Mouse (Mus musculus) spleen, adult 12 weeks (tissue): ENCODE results near the gene Rab31.
"Not testable (repeated sequence)": the region's sequence is repeated elsewhere in the genome, so short reads cannot be mapped to it uniquely, and the experiment has no call there.

Experiments used
- DNase-seq: peaks from one replicate; pipeline ENCODE4 v3.0.0; 2022; ENCODE audit warnings: low spot score

Rab31 gene

DNA sequence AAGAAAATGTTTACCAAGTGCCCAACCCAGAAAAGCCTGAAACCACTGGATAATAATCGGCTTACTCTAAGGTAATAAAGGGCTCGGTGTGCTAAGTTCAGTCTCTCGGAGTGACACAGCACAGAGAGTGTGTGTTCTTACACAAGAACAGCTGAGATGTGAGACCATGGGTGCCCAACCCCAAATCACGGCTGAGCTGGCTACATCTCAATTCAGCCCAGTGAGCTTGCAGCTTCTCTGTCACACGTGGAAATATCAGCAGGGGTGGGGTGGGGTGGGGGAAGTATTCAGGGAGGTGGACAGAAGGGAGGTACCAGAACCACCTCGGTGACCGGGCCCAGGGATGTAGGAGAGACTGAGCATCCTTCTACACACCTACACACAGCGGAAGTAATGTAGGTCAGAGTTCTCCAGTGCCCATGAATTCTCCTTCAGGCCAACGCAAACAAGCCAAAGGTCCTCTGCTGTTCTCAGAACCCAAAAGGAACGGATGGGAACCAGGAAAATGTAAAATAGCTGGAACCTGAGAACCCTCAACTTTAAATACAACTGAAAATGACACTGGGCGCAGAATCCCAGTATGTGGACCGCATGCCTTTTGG is 106.7 kb downstream of the Rab31 start:
- no peak for DNase-seq

DNA sequence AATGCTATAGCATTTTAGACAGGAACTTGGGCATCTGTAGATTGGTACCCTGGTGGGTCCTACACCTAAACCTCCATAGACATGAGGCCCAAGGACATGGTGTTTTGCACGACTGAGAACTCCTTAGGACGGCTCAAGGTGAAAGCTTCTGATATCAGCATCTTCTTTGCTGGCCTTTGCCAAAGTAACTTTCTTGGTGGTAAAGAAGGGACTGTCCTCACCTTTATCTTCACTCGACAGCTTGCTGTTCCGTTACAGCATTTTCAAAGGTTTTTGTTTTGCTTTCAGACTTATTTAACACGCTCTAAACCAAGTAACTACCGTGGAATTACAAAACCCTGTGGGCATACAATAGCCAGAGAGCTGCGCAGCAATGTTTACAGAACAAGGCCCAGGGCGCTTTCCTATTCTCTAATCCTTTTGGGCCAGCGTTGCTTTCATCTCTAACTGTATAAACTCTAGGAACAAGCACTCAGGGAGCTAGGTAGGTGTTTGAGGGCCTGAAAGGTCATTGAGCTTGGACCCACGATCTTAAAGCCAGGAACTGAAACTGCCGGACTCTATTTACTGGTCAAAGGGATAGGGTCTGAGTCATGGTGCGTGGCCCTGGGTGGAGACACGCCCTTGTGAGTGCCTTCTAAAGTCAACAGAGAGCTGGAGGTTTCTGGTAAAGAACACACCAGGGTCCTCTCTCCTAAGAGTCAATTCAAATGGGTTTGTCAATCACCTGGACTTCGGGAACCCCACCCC is 109.0 kb downstream of the Rab31 start:
- DNase-seq: peak; percentile 30

DNA sequence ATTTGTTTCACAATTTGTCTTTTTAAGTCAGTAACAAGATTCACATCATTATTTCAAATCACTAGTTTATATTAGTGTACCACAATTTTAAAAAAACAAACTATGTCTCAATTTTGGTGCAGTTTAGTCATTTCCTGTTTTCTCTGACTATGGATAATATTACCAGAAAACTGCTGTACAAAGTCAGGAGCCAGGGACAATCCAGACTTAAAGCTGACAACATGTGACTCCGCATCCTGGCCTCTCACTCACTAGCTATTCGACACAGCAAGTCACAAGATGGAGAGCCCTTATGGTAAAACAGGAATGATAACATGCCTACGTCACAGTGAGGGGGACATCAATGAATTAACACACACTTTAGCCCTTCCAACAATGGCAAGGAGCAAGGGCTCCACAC is 109.9 kb downstream of the Rab31 start:
- no peak for DNase-seq

DNA sequence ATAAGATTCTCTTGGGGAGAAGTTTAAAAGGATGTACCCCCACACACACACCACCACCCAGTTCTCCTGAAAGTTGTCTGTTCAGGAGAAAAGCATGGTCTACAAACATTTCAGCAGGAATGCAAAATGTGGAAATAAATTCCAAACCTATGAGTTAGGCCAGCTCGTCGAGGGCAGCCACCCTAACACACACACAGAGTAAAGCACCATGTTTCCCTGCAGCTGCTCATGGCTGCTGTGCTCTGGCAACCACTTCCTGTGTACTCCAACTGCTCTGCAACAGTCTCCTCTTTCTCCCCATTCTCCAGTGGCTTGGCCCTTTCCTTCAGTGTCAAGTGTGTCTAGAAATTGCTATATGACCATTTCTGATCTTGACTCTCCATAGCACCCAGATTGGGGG is 114.1 kb downstream of the Rab31 start:
- DNase-seq: no peak

DNA sequence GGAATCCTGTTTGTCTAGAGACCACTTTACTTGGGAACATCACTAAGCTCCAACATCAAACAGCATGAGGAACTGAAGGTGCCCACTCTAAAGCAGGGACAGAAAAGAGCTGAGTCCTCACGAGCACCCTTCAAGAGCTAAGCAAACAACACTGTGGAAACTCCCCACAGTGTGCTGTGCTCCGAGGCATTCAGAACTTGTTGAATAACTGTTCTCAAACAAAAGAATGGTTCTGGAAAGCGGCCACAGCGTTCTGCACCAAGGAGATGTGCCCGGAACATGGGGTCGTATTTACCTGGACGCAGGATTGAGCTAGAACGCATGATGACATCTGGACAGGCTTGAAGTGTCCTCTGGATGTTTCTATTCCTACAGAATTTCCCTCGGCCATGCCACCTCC is 114.6 kb downstream of the Rab31 start:
- DNase-seq: no peak

DNA sequence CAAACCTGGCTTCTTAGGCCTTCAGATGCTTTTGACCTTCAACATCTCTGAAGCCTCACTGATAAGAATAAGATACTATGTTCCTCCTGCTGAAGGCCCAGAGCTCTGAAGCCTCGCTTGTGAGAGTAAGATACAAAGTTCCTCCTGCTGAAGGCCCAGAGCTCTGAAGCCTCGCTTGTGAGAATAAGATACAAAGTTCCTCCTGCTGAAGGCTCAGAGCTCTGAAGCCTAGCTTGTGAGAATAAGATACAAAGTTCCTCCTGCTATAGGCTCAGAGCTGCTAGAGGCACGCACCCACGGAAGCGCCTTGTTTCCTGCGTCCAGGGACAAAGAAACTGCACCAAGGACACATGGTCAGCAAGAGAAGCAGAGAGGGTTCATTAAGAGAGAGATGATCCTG is 115.8 kb downstream of the Rab31 start:
- no peak for DNase-seq

DNA sequence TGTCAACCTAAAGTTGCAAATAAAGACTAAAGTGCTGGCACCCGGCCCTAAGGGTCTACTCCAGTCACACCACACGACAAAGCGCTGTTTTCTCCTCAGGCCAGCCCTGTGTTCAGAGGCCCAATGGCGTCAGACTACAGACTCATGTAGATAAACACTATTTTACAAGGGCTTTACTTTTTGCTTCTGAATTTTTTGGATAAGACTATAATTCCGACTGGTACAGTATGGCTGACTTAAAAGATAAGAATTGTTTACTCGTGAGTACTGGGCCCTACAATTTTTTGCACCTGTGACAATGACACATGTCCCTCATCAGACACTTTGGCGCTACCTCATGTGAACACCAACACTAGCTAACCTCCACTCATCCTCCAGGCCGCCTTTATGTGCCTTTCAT is 116.5 kb downstream of the Rab31 start:
- DNase-seq: no peak

DNA sequence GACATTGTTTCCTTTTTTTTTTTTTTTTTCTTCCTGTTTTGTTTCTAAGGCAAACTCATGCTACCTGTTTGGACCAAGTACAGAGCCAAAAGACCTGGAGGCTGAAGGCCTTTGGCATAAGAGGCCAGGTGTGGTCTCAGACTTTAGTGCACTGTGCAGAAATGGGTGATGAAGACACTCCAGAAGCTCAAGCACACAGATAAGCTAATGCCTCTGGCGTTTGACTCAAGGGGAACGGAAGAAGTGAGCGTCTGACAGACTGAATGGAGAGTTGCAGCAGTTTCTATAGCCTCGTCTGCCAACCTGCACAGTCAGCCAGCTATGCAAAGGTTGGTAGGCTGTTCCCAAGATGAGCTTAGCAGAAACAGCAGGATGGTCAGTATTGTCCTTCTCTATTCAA is 116.9 kb downstream of the Rab31 start:
- no peak for DNase-seq

DNA sequence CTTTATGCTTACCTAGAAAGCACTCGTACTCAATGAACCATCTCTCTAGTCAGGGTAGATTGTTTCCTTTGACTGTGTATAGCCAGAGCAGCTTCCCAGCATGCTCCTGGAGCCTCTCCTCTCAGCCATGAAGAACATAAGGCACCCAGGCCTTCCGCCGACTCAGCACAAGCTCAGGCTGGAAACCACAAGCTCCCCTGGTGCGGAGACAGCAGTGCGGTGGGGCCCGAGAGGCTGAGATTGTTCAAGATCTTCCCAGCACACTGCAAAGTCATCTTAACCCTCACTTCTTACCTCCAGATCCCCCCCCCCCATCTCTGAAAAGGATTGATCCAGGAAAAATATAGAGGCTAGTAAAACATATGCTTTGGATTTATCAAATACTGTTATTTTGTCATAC is 122.0 kb downstream of the Rab31 start:
- DNase-seq: no peak

DNA sequence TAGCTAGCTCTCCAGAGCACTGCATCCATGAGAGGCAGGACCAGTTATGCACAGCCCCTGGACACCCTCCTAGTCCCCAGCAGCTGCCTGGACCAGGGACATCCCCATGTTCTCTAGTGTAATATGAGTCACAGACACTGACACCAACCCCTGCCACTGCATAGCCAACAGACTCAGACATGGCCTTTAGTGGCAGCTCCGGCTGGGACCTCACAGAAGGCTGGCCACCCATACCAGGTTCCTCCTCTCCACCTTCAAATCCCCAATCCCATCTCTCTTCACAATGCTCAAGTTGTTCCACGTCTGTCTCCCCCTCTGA is 123.4 kb downstream of the Rab31 start:
- no peak for DNase-seq

DNA sequence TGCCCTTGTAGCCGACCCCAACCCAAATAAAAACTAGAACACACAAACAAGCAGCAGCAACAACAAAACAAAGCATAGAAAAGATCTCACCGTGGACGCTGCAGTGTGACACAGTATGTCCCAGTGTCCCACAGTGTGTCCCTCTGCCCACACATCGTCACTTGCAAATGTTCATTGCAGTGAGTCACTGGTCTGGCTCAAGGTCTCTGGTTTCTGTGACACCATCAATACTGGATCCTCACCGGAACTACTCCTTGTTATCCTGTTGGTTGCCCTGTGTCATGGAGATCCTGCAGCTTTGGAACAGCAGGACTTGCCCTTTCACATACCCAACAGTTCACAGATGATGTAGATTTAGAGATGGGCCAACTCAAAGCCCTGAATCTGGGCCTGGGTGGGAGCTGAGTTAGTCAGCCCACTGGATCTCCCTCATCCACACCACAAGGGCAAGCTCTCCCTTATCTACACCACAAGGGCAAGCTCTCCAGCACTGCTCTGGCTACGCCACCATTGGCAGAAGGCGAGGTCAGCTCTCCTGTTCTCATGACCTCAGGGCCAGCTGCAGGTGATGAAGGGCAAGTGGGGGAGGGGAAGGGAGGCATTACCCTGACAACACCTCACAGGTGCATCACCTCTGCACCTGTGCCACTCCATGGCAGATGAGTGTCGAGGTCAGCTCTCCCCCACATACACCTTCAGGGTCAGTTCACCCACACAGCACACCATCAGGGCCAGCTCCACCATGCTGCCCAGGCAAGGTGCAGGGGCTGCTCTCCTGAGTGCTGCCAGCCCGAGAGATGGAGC is 124.0 kb downstream of the Rab31 start:
- DNase-seq: no peak

DNA sequence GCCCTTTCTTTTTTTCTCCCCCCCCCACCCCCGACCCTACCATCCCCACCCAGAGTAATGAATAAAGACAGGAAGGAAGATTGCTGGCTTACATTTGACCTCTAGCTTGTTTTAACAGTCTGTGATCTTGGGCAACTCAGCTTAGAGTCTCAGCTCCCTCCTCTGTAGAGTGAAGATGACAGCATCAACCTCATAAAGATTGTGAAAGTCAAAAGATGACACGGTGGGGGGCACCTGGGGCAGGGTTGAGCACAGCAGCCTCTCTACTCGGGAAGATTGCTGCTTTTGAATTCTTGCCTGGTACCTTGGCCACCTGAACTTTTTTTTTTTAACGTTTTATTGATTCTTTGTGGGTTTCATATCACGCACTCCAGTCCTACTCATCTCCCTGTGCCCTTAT is 124.6 kb downstream of the Rab31 start:
- no peak for DNase-seq

DNA sequence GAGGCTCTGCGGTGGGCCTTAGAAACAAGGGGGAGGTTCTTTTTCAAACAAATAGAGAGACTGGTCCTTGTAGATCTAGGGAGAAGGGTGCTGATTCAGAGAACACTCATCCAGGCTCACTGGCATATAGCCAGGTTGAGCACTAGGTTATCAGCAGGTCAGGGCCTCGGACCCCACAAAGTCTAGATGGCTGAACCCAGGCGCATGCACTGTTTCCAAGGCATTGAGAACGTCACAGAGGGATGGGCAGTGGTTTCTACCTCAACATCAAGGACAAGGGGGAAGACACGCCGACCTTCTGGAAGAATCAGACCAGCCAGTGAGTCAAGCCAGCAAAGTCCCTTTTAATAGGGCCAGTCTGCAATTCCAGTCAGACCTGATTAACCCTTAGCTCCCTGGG is 125.3 kb downstream of the Rab31 start:
- no peak for DNase-seq

DNA sequence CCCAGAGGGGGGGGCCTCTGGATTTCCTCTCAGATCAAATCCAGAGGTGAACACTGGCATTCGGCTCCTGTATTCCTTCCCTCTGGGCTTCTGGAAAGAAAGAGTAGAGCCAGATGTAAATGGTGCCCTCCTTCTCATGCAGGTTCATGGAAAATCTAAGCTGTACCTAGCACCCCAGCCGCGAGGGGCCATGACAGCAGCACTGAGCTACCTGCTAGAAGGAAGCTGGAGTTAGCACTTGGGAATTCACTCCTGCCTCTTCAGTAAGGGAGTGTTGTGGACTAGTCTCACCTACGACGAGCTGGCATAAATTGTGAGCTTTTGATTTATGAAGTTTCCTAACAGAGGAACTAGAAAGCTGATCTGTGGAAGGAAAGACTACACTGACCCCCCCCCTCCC is 129.0 kb downstream of the Rab31 start:
- no peak for DNase-seq

DNA sequence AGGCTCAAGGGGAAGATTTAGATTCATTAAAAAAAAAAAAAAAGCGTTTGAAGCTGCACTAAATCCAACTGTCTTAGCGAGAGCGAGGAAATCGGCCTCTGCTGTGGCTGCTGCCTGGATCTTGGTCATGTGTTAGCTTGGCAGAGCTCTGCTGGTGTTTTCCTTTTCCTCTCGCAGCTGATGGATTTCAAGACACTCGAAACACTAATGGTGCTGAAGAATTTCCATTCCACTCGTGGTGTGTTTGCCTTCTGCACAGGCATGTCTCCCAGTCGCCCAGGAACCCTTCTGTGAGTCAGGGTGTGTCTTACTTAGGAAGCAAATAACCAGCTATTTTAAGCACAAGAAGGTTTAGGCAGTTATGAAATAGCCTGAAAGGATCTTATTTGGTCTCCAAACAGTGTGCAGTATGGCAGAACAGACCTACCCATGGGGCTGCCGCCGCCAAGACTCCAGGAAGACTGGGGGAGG is 129.5 kb downstream of the Rab31 start:
- no peak for DNase-seq

DNA sequence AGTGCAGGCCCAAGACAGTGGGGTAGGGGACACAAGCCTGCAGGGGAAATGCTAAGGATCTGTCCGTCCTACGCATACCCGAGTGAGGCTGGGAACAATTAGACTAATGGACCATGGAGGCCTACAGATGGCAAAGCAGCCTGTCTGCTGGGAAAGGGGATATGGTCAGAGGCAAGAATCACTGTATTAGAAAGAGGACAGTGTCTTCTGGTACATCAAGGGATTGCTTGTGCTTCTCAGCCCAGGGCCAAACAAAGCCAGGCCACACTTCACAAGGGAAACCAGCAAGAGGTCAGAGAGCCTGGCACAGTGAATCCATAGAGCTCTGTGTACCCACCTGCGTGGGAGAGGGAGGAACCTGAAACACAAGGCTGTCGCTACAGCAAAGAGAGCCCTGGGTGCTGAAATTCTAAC is 130.0 kb downstream of the Rab31 start:
- no peak for DNase-seq

DNA sequence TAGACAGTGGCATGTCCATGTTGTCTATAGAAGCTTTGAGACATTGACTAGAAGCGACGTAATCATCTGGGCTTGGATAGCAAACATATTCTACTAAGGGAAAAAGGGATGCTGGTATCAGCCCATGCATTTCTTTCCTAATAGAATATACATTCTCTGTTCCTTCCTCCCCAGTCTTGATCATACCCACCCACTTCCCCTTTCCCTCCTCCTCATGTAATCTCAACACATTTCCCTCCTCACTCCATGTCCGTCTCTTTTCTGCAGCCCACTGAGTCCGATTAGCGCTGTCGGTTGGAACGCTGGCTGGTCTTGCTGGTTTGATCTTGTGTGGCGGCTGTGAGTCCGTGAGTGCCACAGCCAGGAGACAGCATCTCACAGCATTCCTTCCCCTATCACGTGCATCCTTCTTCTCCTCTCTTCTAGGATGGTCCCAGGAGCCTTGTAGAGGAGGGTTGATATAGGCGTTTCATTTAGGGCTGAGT is 130.8 kb downstream of the Rab31 start, which contains the start of gene Txndc2:
TSS of gene Txndc2 (minus strand) at position 435 of the 485 bp plus-strand sequence.
- DNase-seq: no peak

DNA sequence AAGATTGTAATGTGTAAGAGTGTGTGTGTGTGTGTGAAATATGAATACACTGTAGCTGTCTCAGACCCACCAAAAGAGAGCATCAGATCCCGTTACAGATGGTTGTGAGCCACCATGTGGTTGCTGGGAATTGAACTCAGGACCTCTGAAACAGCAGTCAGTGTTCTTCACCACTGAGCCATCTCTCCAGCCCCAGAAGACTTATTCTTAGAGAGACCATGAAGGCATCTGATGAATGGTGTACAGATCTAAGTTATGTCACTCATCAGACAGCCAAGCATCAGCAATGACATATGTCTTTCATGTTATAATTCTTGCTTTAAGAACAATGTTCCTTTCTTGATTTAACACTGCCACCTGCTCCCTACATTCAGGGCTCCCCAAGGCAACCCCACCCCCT is 133.4 kb downstream of the Rab31 start:
- no peak for DNase-seq

DNA sequence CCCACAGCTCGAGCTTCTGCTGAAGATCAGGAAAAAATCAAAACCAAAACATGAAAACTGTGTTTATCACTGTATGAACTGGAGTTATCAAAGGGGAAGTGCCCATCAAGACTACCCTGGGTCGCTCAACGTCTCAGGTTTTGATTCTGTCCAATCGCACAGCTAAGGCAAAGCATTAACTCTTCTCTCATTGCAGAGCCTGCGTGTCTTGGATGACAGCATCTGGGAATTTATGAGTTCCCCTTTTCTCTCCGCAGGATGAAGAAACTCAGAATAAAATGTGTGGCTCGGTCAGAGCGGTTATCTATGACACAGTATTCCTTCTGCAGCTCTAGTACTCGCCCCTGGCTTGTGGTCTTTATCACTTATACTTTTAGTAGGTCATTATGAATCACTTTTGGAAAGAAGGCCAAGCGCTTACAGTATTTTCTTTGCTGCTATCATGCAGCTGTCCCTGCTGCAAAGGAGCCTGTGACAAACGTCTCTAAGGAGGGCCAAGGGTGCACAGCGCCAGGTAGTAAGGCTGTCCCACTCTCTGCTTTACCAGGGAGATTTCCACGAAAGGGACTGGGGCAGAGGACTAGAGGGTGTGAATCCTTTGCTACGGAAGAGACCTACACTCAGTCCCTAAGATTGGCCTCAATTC is 136.7 kb downstream of the Rab31 start:
- DNase-seq: no peak

DNA sequence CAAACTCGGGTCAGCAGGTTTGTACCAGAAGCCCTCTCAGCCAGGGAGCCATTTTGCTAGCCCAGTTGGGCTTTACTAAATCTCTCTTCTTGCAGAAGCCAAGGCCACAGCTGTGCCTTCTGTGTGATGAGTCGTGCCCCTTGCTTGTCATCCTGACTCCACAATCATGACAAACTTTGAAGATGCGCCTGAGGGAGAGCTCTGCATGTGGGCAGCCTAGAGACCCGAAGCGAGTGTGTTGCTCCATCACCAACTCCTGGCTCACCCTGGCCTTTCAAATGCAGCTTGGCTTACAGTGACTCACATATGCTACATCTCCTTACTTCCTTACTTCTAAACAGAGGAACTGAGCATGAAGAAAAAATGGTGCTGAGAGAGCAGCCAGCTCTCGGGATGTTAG is 142.6 kb downstream of the Rab31 start:
- no peak for DNase-seq

DNA sequence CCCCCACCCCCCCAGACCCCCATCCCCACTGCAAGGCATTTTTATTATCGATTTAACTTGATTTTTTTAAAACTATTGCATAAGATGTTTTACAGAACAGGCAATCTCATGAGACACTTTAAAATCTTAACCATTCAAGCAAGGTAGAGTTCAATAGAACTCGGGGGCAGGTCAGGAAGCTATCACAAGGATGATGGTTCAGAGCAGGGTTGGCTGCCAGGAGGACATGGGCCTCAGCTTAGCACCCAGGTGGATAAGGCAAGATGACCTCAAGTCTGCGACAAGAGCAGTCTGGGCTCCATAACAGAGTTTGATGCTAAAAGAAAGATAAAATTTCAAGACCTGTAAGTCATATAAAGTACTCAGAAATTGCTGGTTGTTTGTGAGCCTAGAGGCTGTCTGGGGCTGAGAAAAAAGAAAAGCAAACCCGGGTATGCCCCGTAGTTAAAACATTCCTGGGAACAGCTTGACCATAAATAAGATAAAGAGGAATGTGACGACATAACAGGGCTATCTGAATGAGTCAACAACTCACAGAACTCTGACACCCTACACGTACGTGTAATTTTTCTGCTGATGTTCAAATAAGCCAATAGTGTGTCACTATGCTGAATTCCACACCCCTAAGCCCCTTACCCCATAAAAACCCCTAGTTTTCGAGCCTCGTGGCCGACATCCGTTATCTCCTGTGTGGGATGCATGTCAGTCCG is 143.6 kb downstream of the Rab31 start:
- DNase-seq: not testable (repeated sequence)

DNA sequence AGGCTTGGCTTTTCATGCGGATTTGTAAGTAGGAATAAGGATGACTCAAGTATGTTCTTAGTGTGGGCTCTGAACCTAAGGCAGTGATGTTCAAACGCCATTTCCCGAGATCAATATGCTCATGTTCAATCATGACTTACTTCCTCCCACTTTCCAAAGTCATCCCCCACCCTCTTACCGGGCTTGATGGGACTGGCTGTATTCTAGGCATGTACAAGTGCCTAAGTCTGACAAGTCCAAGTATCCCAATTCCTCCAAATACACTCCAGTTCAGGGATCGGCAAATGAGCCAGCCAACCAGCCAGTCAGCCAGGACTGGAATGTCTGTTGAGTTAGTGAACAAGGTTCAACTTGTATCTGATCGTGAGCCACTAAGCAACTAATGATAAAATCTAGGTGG is 146.3 kb downstream of the Rab31 start:
- DNase-seq: no peak
